Mouse (Mus musculus) liver, postnatal 0 days (tissue): Measurements from ENCODE around the gene Hpse. TPM values are rescaled to one million over a fixed set of nuclear protein-coding genes. Genes with fewer than 3 reads are reported as not detected.

Experiments used
- ATAC-seq: fragments of 200-750 bp; cut with Nextera tagmentation; 2 replicates; pipeline ENCODE4 v1.8.0; 2017; ENCODE audit warnings: mild to moderate bottlenecking, moderate library complexity
- DNase-seq: peaks from one replicate; pipeline ENCODE4 v3.0.0-alpha.2; 2016
- H3K27ac ChIP-seq: fragments of 300-500 bp; sonication (generic); 2 replicates; pipeline ENCODE4 v1.5.1; 2014; ENCODE audit warnings: antibody characterized with exemption, moderate library complexity, mild to moderate bottlenecking, low read depth
- H3K27me3 ChIP-seq: fragments of 300-500 bp; sonication (generic); 2 replicates; pipeline ENCODE4 v1.6.1; 2014; ENCODE audit warnings: low read length, control low read depth, mixed read lengths; ENCODE audit not compliant: insufficient read depth
- H3K36me3 ChIP-seq: fragments of 300-500 bp; sonication (generic); replicated peaks from 2 replicates; pipeline ENCODE4 v1.6.1; 2014; ENCODE audit warnings: mild to moderate bottlenecking, control low read depth, low read length, moderate library complexity, mixed read lengths; ENCODE audit not compliant: insufficient read depth
- H3K4me1 ChIP-seq: fragments of 300-500 bp; sonication (generic); 2 replicates; pipeline ENCODE4 v1.6.1; 2014; ENCODE audit warnings: antibody characterized with exemption, mild to moderate bottlenecking, control low read depth; ENCODE audit not compliant: insufficient read depth
- H3K4me2 ChIP-seq: fragments of 300-500 bp; sonication (generic); 2 replicates; pipeline ENCODE4 v1.6.1; 2014; ENCODE audit warnings: low read depth, mild to moderate bottlenecking, low read length, moderate library complexity, mixed read lengths
- H3K4me3 ChIP-seq: fragments of 300-500 bp; sonication (generic); 2 replicates; pipeline ENCODE4 v1.5.1; 2014; ENCODE audit warnings: low read depth, low read length
- H3K9ac ChIP-seq: fragments of 300-500 bp; sonication (generic); replicated peaks from 2 replicates; pipeline ENCODE4 v1.6.1; 2014; ENCODE audit warnings: mild to moderate bottlenecking, moderate library complexity
- H3K9me3 ChIP-seq: fragments of 300-500 bp; sonication (generic); 2 replicates; pipeline ENCODE4 v1.6.1; 2016; ENCODE audit warnings: mild to moderate bottlenecking, control low read depth, low read length, mixed read lengths
- CTCF ChIP-seq: sonication (generic); IDR thresholded peaks from 2 replicates; pipeline ENCODE4 v1.5.1; 2016; ENCODE audit warnings: antibody characterized with exemption, low read depth
- EP300 ChIP-seq: IDR thresholded peaks from 2 replicates; pipeline ENCODE4 v1.6.1; 2016; ENCODE audit warnings: antibody characterized with exemption, low read depth, mild to moderate bottlenecking
- WGBS: fragments of 180-500 bp; shearing (Covaris S2); extraction: QIAGEN DNeasy Blood & Tissue Kit; methylation state at CpG from one replicate; pipeline ENCODE4 v1.1.7; 2014; ENCODE audit not compliant: insufficient replicate concordance; 5-methylcytosine and 5-hydroxymethylcytosine counted together
- polyA plus RNA-seq: library from polyadenylated mRNA; unstranded; fragments of >200 nt; fragmentation: Nextera tagmentation; extraction: Ambion mirVana; gene quantifications from 2 replicates; pipeline ENCODE4 v1.2.1, GENCODE M21; 2015

Gene Hpse
- polyA plus RNA-seq, 1 experiment from 2014 or later: 3.2 TPM

GRCm38 (mm10) chr5:100679911-100680541 lies 39.5 kb downstream of the Hpse start:
- DNase-seq: no peak
- 67% methylated on average over 18 of the region's 18 CpGs for WGBS

GRCm38 (mm10) chr5:100674711-100675376 lies 44.7 kb downstream of the Hpse start, which contains the start of gene Coq2:
Gene Coq2 (minus strand): TSS chr5:100675140.
- Histone ChIP-seq H3K4me2 (peak within 1 kb of the TSS; percentile 94), H3K9ac (peak within 1 kb of the TSS; percentile 90), H3K4me3 (peak within 1 kb of the TSS; percentile 93), H3K27ac (peak within 1 kb of the TSS; percentile 89), H3K9me3 (no peaks in the 10 kb centered on the region), H3K36me3 (0 out of 2 replicates have a peak, but pooled peaks cover 3% of the 10 kb centered on the region), H3K4me1 (peaks cover 9% of the 10 kb centered on the region; the same call in 1 of the 2 replicates), H3K27me3 (no peaks in the 10 kb centered on the region)
- WGBS: 7% methylated on average over 17 of the region's 17 CpGs
- peak; percentile 88 for DNase-seq
- ATAC-seq: peak; percentile 48
- TF ChIP-seq EP300: no peak
- peak; percentile 96 for TF ChIP-seq CTCF

More at GRCm38 (mm10) chr5:100679911-100680541, 39.5 kb downstream of the Hpse start:
- no peak overlapping the region for H3K9ac ChIP-seq
- H3K9me3 ChIP-seq: no peaks in the 10 kb centered on the region
- peak overlapping the region; percentile 64 for H3K27ac ChIP-seq
- H3K4me2 ChIP-seq: no peak overlapping the region
- no peaks in the 10 kb centered on the region for H3K36me3 ChIP-seq
- TF ChIP-seq CTCF (no peak), EP300 (no peak)
- peak; percentile 64; the same call in 1 of the 2 replicates for ATAC-seq
- no peaks in the 10 kb centered on the region for H3K4me1 ChIP-seq
- H3K27me3 ChIP-seq: no peaks in the 10 kb centered on the region
- H3K4me3 ChIP-seq: no peak overlapping the region

GRCm38 (mm10) chr5:100673745-100674486 lies 45.6 kb downstream of the Hpse start:
- Histone ChIP-seq H3K9ac (peak overlapping the region; percentile 90), H3K36me3 (0 out of 2 replicates have a peak, but pooled peaks cover 3% of the 10 kb centered on the region), H3K4me1 (peaks cover 9% of the 10 kb centered on the region; the same call in 1 of the 2 replicates), H3K27me3 (no peaks in the 10 kb centered on the region), H3K27ac (peak overlapping the region; percentile 89), H3K4me3 (peak overlapping the region; percentile 93), H3K4me2 (peak overlapping the region; percentile 94), H3K9me3 (no peaks in the 10 kb centered on the region)
- DNase-seq: peak; percentile 92
- peak; percentile 95 for ATAC-seq
- under 1% methylated on average over 64 of the region's 71 CpGs for WGBS
- TF ChIP-seq EP300 (no peak), CTCF (no peak)

GRCm38 (mm10) chr5:100672403-100672802 lies 47.1 kb downstream of the Hpse start:
- Histone ChIP-seq H3K27me3 (no peaks in the 10 kb centered on the region), H3K9me3 (no peaks in the 10 kb centered on the region), H3K4me3 (no peak overlapping the region), H3K4me1 (peaks cover 9% of the 10 kb centered on the region; the same call in 1 of the 2 replicates), H3K4me2 (peak overlapping the region; percentile 94; the same call in 1 of the 2 replicates), H3K36me3 (peaks cover 9% of the 10 kb centered on the region), H3K27ac (no peak overlapping the region), H3K9ac (no peak overlapping the region)
- DNase-seq: no peak
- TF ChIP-seq CTCF (no peak), EP300 (no peak)
- no peak for ATAC-seq
- WGBS: 63% methylated on average over 4 of the region's 4 CpGs

- Histone ChIP-seq H3K4me2 (no peak overlapping the region), H3K27me3 (no peaks in the 10 kb centered on the region), H3K36me3 (peaks cover 11% of the 10 kb centered on the region), H3K4me3 (no peak overlapping the region), H3K27ac (no peak overlapping the region), H3K9ac (no peak overlapping the region), H3K4me1 (peaks cover 9% of the 10 kb centered on the region; the same call in 1 of the 2 replicates), H3K9me3 (no peaks in the 10 kb centered on the region)
- WGBS: 52% methylated on average over 3 of the region's 3 CpGs
- no peak for ATAC-seq
- TF ChIP-seq EP300 (no peak), CTCF (no peak)
- DNase-seq: no peak
These were observed 47.6 kb downstream of the Hpse start for GRCm38 (mm10) chr5:100671897-100672296.

GRCm38 (mm10) chr5:100671398-100671797 lies 48.1 kb downstream of the Hpse start:
- H3K36me3 ChIP-seq: peaks cover 11% of the 10 kb centered on the region

More at GRCm38 (mm10) chr5:100671398-100671797, 48.1 kb downstream of the Hpse start:
- WGBS: 22% methylated on average over 5 of the region's 5 CpGs
- Histone ChIP-seq H3K9ac (no peak overlapping the region), H3K27me3 (no peaks in the 10 kb centered on the region), H3K4me1 (peaks cover 9% of the 10 kb centered on the region; the same call in 1 of the 2 replicates), H3K27ac (no peak overlapping the region), H3K9me3 (no peaks in the 10 kb centered on the region), H3K4me2 (no peak overlapping the region), H3K4me3 (no peak overlapping the region)
- peak; percentile 83 for TF ChIP-seq CTCF
- TF ChIP-seq EP300: no peak
- no peak for ATAC-seq
- DNase-seq: peak; percentile 75
